Mouse (Mus musculus) thymus, adult 2 months (tissue): Measurements from ENCODE around the gene Naa38. TPM values are rescaled to one million over a fixed set of nuclear protein-coding genes. Genes with fewer than 3 reads are reported as not detected.
A peak's percentile ranks its signal among the peaks of the same experiment; 100 is the strongest.

Source experiments
- DNase-seq: peaks from one replicate; pipeline ENCODE4 v3.0.0; 2021
- H3K27ac ChIP-seq: fragments of 200-500 bp; 2 replicates; pipeline ENCODE4 v1.5.1; 2012; ENCODE audit warnings: low read length, control low read depth; ENCODE audit not compliant: control insufficient read depth, insufficient read depth
- H3K27me3 ChIP-seq: fragments of 200-500 bp; 2 replicates; pipeline ENCODE4 v1.6.1; 2012; ENCODE audit warnings: mild to moderate bottlenecking, low read length, moderate library complexity, mixed read lengths; ENCODE audit not compliant: control insufficient read depth, insufficient read depth
- H3K36me3 ChIP-seq: fragments of 200-500 bp; 2 replicates; pipeline ENCODE4 v1.6.1; 2012; ENCODE audit warnings: mild to moderate bottlenecking, low read length, moderate library complexity; ENCODE audit not compliant: control insufficient read depth, insufficient read depth
- H3K4me1 ChIP-seq: fragments of 200-500 bp; replicated peaks from 2 replicates; pipeline ENCODE4 v1.6.1; 2012; ENCODE audit warnings: low read length; ENCODE audit not compliant: control insufficient read depth, insufficient read depth
- H3K4me3 ChIP-seq: fragments of 200-500 bp; 2 replicates; pipeline ENCODE4 v1.5.1; 2012; ENCODE audit warnings: mild to moderate bottlenecking, low read length, control low read depth, moderate library complexity; ENCODE audit not compliant: control insufficient read depth, insufficient read depth
- CTCF ChIP-seq: fragments of 200-500 bp; IDR thresholded peaks from 2 replicates; pipeline ENCODE4 v1.5.1; 2012; ENCODE audit warnings: mild to moderate bottlenecking, control low read depth, low read length, moderate library complexity, borderline replicate concordance; ENCODE audit not compliant: control insufficient read depth, poor library complexity, insufficient read depth; ENCODE audit errors: extremely low read depth
- POLR2A ChIP-seq: fragments of 200-500 bp; IDR thresholded peaks from 2 replicates; pipeline ENCODE4 v1.6.1; 2012; ENCODE audit warnings: mild to moderate bottlenecking, low read length, control low read depth, moderate library complexity; ENCODE audit not compliant: control insufficient read depth, poor library complexity, insufficient read depth; ENCODE audit errors: extremely low read depth
- WGBS: fragments of 180-500 bp; shearing (Covaris S2); methylation state at CpG from one replicate; pipeline ENCODE4 v1.1.7; 2018; 5-methylcytosine and 5-hydroxymethylcytosine counted together
- polyA plus RNA-seq: library from polyadenylated mRNA; depleted of rRNA; stranded (reverse); fragments of >200 nt; gene quantifications from 2 replicates; pipeline ENCODE4 v1.2.3, GENCODE M21; 2012

The Naa38 gene
- polyA plus RNA-seq, 1 experiment, result 170 TPM

DNA sequence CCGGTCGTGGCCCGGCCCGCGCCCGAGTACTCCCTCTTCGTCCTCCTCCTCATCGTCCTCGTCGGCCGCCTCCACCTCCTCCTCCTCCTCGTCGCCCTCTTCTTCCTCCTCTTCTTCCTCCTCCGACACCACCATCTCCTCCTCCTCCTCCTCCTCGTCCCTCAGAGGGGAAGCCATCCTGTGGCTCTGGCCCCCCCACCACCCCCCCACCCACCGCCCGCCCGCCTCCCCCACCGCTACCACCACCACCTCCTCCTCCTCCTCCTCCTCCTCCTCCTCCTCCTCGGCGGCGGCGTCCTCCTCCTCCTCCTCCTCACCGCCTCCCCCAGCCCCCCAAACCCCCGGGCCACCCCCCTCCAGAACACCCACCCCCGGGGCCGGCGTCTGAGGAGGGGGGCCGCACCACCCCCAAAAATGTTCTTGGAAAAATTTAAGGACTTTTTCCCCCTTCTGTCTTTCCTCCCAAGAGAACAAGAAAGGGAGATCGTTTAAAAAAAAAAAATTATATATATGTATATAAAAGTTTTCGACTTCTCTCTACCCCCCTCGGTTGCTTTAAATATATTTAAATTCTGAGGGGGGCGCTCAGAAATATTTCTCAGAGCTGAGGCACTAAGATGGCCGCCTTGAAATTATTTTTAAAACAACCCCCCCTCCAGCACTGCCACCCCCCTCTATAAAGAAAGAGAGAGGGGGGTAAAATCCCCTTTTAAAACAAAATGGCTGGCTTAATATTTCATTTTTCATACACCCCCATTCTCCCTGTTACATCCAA lies 25.9 kb upstream of the Naa38 start, which contains the start of gene Chd3:
TSS of gene Chd3 (minus strand) at position 192 of the 775 bp plus-strand sequence.
- Histone ChIP-seq H3K27me3 (no peaks in the 10 kb centered on the region), H3K4me3 (peak within 1 kb of the TSS; percentile 90), H3K4me1 (peaks cover 44% of the 10 kb centered on the region), H3K36me3 (no peaks in the 10 kb centered on the region), H3K27ac (peak within 1 kb of the TSS; percentile 89)
- TF ChIP-seq POLR2A (no peak), CTCF (no peak)
- under 1% methylated on average over 22 of the region's 34 CpGs for WGBS
- DNase-seq, result no peak

GRCm38 (mm10) chr11:69369990-69370816 lies 25.1 kb upstream of the Naa38 start:
- Histone ChIP-seq H3K4me3 (no peak overlapping the region), H3K27ac (no peak overlapping the region; the same call in 1 of the 2 replicates)
- TF ChIP-seq POLR2A (no peak), CTCF (no peak)

GRCm38 (mm10) chr11:69370817-69371215 lies 24.5 kb upstream of the Naa38 start:
- WGBS, result 89% methylated on average over 9 of the region's 9 CpGs
- peaks cover 35% of the 10 kb centered on the region for H3K4me1 ChIP-seq
- no peaks in the 10 kb centered on the region for H3K36me3 ChIP-seq
- DNase-seq, result no peak
- H3K4me3 ChIP-seq, result no peak overlapping the region
- TF ChIP-seq CTCF (no peak), POLR2A (no peak)
- H3K27me3 ChIP-seq, result no peaks in the 10 kb centered on the region
- no peak overlapping the region; the same call in 1 of the 2 replicates for H3K27ac ChIP-seq

More at GRCm38 (mm10) chr11:69369990-69370816, 25.1 kb upstream of the Naa38 start:
- Histone ChIP-seq H3K4me1 (peaks cover 39% of the 10 kb centered on the region), H3K36me3 (no peaks in the 10 kb centered on the region), H3K27me3 (no peaks in the 10 kb centered on the region)
- WGBS, result 38% methylated on average over 2 of the region's 2 CpGs
- DNase-seq, result no peak

- DNase-seq, result no peak
- Histone ChIP-seq H3K27ac (peak overlapping the region; percentile 62; the same call in 1 of the 2 replicates), H3K27me3 (no peaks in the 10 kb centered on the region), H3K4me1 (peaks cover 30% of the 10 kb centered on the region), H3K36me3 (no peaks in the 10 kb centered on the region), H3K4me3 (no peak overlapping the region)
- TF ChIP-seq CTCF, result no peak
- no peak for TF ChIP-seq POLR2A
- 74% methylated on average over 12 of the region's 12 CpGs for WGBS
Observed at GRCm38 (mm10) chr11:69371601-69372000, 23.7 kb upstream of the Naa38 start.

GRCm38 (mm10) chr11:69372056-69372779 lies 23.1 kb upstream of the Naa38 start:
- peaks cover 29% of the 10 kb centered on the region for H3K4me1 ChIP-seq

DNA sequence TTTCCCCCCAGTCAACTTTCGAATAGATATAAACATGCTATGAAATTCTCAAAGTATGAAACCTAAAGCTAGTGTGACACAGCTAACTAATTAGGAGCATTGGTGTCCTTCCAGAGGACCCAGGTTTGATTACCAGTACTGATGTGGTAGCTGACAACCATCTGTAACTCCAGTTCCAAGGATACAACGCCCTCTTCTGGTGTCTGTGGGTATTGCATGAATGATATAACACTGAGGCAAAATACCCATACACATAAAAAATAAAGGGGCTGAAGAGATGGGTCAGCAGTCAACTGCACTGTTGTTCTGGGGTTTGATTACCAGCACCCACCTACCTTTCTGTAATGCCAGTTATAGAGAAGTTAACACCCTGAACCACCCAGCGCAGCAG lies 22.5 kb upstream of the Naa38 start:
- no peaks in the 10 kb centered on the region for H3K36me3 ChIP-seq
- no peak overlapping the region for H3K27ac ChIP-seq
- TF ChIP-seq CTCF (no peak), POLR2A (no peak)
- H3K4me1 ChIP-seq, result peaks cover 24% of the 10 kb centered on the region
- 65% methylated on average over 3 of the region's 3 CpGs for WGBS
- no peak for DNase-seq
- no peaks in the 10 kb centered on the region for H3K27me3 ChIP-seq
- H3K4me3 ChIP-seq, result no peak overlapping the region

More at GRCm38 (mm10) chr11:69372056-69372779, 23.1 kb upstream of the Naa38 start:
- TF ChIP-seq POLR2A (no peak), CTCF (no peak)
- peak overlapping the region; percentile 62 for H3K27ac ChIP-seq
- no peaks in the 10 kb centered on the region for H3K27me3 ChIP-seq
- H3K36me3 ChIP-seq, result no peaks in the 10 kb centered on the region
- no peak overlapping the region for H3K4me3 ChIP-seq
- peak; percentile 19 for DNase-seq
- WGBS, result 19% methylated on average over 12 of the region's 12 CpGs
